Mouse (Mus musculus): Measurements from ENCODE around the gene Cops6. TPM values are rescaled to one million over a fixed set of nuclear protein-coding genes. Genes with fewer than 3 reads are reported as not detected.

Gene Cops6
- polyA plus RNA-seq, 1 experiment from 2014 or later, result 159 TPM

DNA sequence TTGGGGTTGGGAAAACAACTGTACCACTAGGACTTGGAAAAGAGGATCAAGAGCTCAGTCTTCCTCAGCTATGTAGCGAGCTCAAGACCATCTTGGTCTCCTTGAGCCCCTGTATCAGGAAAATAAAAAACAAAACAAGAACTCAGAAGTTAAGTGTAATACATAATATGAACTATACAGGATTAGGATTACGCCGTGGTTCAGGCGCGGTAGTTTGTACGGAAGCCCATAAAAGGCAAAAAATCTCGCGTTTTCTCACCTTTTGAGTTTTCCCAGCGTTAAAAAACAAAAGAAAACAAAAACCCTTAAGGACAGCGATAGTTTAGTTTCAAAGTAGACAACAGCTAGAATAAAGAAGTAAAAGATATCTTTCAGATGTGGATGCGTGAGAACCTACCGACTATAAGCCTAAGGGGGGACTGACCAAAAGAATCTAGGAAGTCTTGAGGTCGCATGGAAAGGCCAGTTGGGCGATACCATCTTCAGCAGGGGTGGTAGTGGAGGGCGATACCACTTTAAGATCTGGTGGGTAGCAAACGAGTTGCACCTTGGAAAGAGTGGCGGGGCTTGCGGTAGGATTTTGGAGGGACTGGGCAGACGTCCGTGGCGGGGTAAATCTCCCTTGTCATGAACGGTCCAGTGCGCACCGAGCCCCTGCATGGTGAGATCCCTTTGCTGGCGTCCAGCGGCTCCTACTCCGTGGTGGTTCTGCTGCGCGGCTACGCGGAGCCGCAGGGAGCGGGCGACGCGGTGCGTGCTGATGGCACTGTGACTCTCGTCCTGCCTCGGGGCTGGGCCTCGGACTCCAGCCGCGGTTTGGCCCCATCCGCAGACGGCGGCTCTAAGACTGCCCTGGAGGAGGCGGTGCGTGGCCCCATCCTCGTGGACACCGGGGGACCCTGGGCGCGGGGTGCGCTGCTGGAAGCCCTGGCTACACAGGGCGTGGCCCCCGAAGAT lies 33.2 kb downstream of the Cops6 start, which contains the start of gene Mblac1:
Gene Mblac1, plus strand, starts transcription at position 544 of the 957 bp plus-strand sequence.
- no peaks in the 10 kb centered on the region for H3K9me3 ChIP-seq (replicated peaks)
- H3K36me3 ChIP-seq (replicated peaks), result peaks cover 11% of the 10 kb centered on the region; the same call in 1 of the 2 replicates
- H3K4me3 ChIP-seq (replicated peaks), result peak within 1 kb of the TSS; percentile 81
- 5% methylated on average over 54 of the region's 54 CpGs for WGBS (ENCODE audit: insufficient replicate concordance)
- peak within 1 kb of the TSS; percentile 84 for H3K9ac ChIP-seq
- peak within 1 kb of the TSS; percentile 82 for H3K27ac ChIP-seq (replicated peaks)
- H3K4me1 ChIP-seq (replicated peaks), result peaks cover 23% of the 10 kb centered on the region
- ATAC-seq (ENCODE audit: insufficient read depth), result peak; percentile 82
- H3K4me2 ChIP-seq, result peak within 1 kb of the TSS; percentile 100
- H3K27me3 ChIP-seq, result no peaks in the 10 kb centered on the region

- H3K9ac ChIP-seq, result peak overlapping the region; percentile 84
These were observed 34.0 kb downstream of the Cops6 start for GRCm38 (mm10) chr5:138194755-138195345.

DNA sequence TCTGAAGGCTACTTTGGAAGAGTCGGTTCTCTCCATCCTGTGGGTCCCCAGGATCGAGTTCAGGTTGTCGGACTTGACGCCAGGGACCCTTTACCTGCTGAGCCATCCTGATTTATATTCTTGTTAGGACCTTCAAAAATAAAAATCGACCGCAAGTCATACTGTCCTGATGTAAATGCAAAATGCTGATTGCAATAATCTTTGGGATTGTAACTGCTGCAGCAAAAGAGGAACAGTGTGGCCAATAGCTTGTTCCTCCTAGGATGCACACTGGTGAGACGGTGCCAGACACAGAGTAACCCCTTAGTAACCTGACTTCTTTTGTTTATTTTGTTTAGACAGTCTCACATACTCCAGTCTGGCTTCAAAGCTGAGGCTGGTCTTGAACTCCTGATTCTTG lies 34.6 kb downstream of the Cops6 start:
- WGBS (ENCODE audit: insufficient replicate concordance), result 48% methylated on average over 7 of the region's 7 CpGs
- Histone ChIP-seq H3K4me3 (replicated peaks) (peak overlapping the region; percentile 81; the same call in 1 of the 2 replicates), H3K27me3 (no peaks in the 10 kb centered on the region), H3K9me3 (replicated peaks) (no peaks in the 10 kb centered on the region), H3K4me1 (replicated peaks) (peaks cover 23% of the 10 kb centered on the region), H3K4me2 (peak overlapping the region; percentile 100), H3K27ac (replicated peaks) (0 out of 2 replicates have a peak overlapping the region, but pooled peaks have one; percentile 82), H3K36me3 (replicated peaks) (peaks cover 7% of the 10 kb centered on the region; the same call in 1 of the 2 replicates), H3K9ac (peak overlapping the region; percentile 84; the same call in 1 of the 2 replicates)
- ATAC-seq (ENCODE audit: insufficient read depth), result no peak

More at GRCm38 (mm10) chr5:138194755-138195345, 34.0 kb downstream of the Cops6 start:
- peak overlapping the region; percentile 81 for H3K4me3 ChIP-seq (replicated peaks)
- no peaks in the 10 kb centered on the region for H3K27me3 ChIP-seq
- H3K4me1 ChIP-seq (replicated peaks), result peaks cover 23% of the 10 kb centered on the region
- H3K4me2 ChIP-seq, result peak overlapping the region; percentile 100
- peaks cover 11% of the 10 kb centered on the region; the same call in 1 of the 2 replicates for H3K36me3 ChIP-seq (replicated peaks)
- peak overlapping the region; percentile 82 for H3K27ac ChIP-seq (replicated peaks)
- WGBS (ENCODE audit: insufficient replicate concordance), result 3% methylated on average over 29 of the region's 29 CpGs
- no peaks in the 10 kb centered on the region for H3K9me3 ChIP-seq (replicated peaks)
- peak; percentile 37 for ATAC-seq (ENCODE audit: insufficient read depth)

- H3K9ac ChIP-seq, result no peak overlapping the region
- no peaks in the 10 kb centered on the region for H3K36me3 ChIP-seq (replicated peaks)
- H3K4me3 ChIP-seq (replicated peaks), result no peak overlapping the region
- no peak overlapping the region for H3K27ac ChIP-seq (replicated peaks)
- H3K27me3 ChIP-seq, result no peaks in the 10 kb centered on the region
- no peak overlapping the region for H3K4me2 ChIP-seq
- ATAC-seq (ENCODE audit: insufficient read depth), result no peak
- H3K9me3 ChIP-seq (replicated peaks), result no peaks in the 10 kb centered on the region
- 5% methylated on average over 1 of the region's 1 CpGs for WGBS (ENCODE audit: insufficient replicate concordance)
- H3K4me1 ChIP-seq (replicated peaks), result peaks cover 13% of the 10 kb centered on the region
These were observed 38.7 kb downstream of the Cops6 start for GRCm38 (mm10) chr5:138199576-138199975.

DNA sequence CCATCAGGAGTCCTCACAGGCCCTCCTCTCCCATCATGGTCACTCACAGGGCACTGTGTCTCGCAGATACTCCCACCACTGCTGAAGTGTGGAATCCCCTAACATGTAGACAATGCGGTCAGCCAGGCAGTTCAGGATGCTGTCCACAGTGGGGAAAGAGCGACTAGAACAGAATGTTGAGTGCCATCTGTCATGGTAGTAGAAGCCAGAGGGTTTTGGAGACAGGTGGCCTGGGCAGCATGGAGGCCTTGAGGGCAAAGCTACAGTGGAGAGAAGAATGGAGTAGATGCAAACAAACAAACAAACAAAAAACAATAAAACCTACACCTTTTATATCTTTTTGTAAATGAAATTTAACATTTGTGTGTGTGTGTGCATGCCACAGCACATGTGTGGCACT lies 41.2 kb downstream of the Cops6 start:
- Histone ChIP-seq H3K9ac (no peak overlapping the region), H3K27me3 (no peaks in the 10 kb centered on the region), H3K36me3 (replicated peaks) (no peaks in the 10 kb centered on the region), H3K4me3 (replicated peaks) (no peak overlapping the region), H3K9me3 (replicated peaks) (0 out of 2 replicates have a peak, but pooled peaks cover 3% of the 10 kb centered on the region), H3K27ac (replicated peaks) (no peak overlapping the region), H3K4me2 (no peak overlapping the region), H3K4me1 (replicated peaks) (no peaks in the 10 kb centered on the region)
- WGBS (ENCODE audit: insufficient replicate concordance), result 61% methylated on average over 3 of the region's 3 CpGs
- no peak for ATAC-seq (ENCODE audit: insufficient read depth)

- 0 out of 2 replicates have a peak, but pooled peaks cover 3% of the 10 kb centered on the region for H3K9me3 ChIP-seq (replicated peaks)
- H3K27ac ChIP-seq (replicated peaks), result no peak overlapping the region
- no peaks in the 10 kb centered on the region for H3K36me3 ChIP-seq (replicated peaks)
- no peak overlapping the region for H3K4me3 ChIP-seq (replicated peaks)
- no peak overlapping the region for H3K9ac ChIP-seq
- H3K4me2 ChIP-seq, result no peak overlapping the region
- H3K27me3 ChIP-seq, result no peaks in the 10 kb centered on the region
- ATAC-seq (ENCODE audit: insufficient read depth), result no peak
- WGBS (ENCODE audit: insufficient replicate concordance), result 66% methylated on average over 1 of the region's 1 CpGs
- no peaks in the 10 kb centered on the region for H3K4me1 ChIP-seq (replicated peaks)
These were observed 46.4 kb downstream of the Cops6 start for GRCm38 (mm10) chr5:138207253-138207652.

GRCm38 (mm10) chr5:138207873-138208272 lies 47.0 kb downstream of the Cops6 start:
- Histone ChIP-seq H3K27ac (replicated peaks) (no peak overlapping the region), H3K4me2 (no peak overlapping the region), H3K27me3 (no peaks in the 10 kb centered on the region), H3K9me3 (replicated peaks) (0 out of 2 replicates have a peak, but pooled peaks cover 3% of the 10 kb centered on the region), H3K4me1 (replicated peaks) (no peaks in the 10 kb centered on the region), H3K9ac (no peak overlapping the region), H3K4me3 (replicated peaks) (no peak overlapping the region), H3K36me3 (replicated peaks) (no peaks in the 10 kb centered on the region)
- 54% methylated on average over 4 of the region's 4 CpGs for WGBS (ENCODE audit: insufficient replicate concordance)
- ATAC-seq (ENCODE audit: insufficient read depth), result no peak

MicroRNA genes within 50 kb of the gene (microRNA counts, 519-probe panel; counts per million panel counts)
- microRNA mmu-miR-106b (4,377 counts per million, percentile 87 among the panel's probes with 10 or more counts), microRNA mmu-miR-25 (5,255 counts per million, percentile 97 among the panel's probes with 10 or more counts), microRNA mmu-miR-93 (4,427 counts per million, percentile 88 among the panel's probes with 10 or more counts)

Small RNA genes within 50 kb of the gene (microRNA-seq; reads per million reads assigned to microRNA genes)
- gene Mir106b (10,611 reads per million, percentile 93 among the genes with 10 or more reads in this experiment), gene Mir25 (1,084 reads per million, percentile 77 among the genes with 10 or more reads in this experiment), gene Mir93 (21,340 reads per million, percentile 97 among the genes with 10 or more reads in this experiment)

Other genes with a start within 250 kb of the Cops6 start
- 5.0 and 5.2 TPM in 2 replicates for gene Cyp3a13, start 239.5 kb upstream of the Cops6 start, polyA plus RNA-seq (2015; fragmentation: Nextera tagmentation; extraction: Ambion mirVana)
- gene Gjc3, start 198.0 kb upstream of the Cops6 start, polyA plus RNA-seq (2015; fragmentation: Nextera tagmentation; extraction: Ambion mirVana), result not detected in 2 replicates
- 14.4 and 31.0 TPM in 2 replicates for gene Azgp1, start 179.6 kb upstream of the Cops6 start, polyA plus RNA-seq (2015; fragmentation: Nextera tagmentation; extraction: Ambion mirVana)
- gene Smok3a, start 139.8 kb upstream of the Cops6 start, polyA plus RNA-seq (2015; fragmentation: Nextera tagmentation; extraction: Ambion mirVana), result not detected in 2 replicates
- not detected in 2 replicates for gene Smok3b, start 139.6 kb upstream of the Cops6 start, polyA plus RNA-seq (2015; fragmentation: Nextera tagmentation; extraction: Ambion mirVana)
- not detected in 2 replicates for gene Smok3c, start 107.9 kb upstream of the Cops6 start, polyA plus RNA-seq (2015; fragmentation: Nextera tagmentation; extraction: Ambion mirVana)
- gene Zkscan1, start 76.0 kb upstream of the Cops6 start, polyA plus RNA-seq (2015; fragmentation: Nextera tagmentation; extraction: Ambion mirVana), result 3.7 and 3.8 TPM in 2 replicates
- gene Zscan21, start 44.2 kb upstream of the Cops6 start, polyA plus RNA-seq (2015; fragmentation: Nextera tagmentation; extraction: Ambion mirVana), result 14.6 and 16.8 TPM in 2 replicates
- 4.2 and 5.1 TPM in 2 replicates for gene Zfp113, start 5.3 kb upstream of the Cops6 start, polyA plus RNA-seq (2015; fragmentation: Nextera tagmentation; extraction: Ambion mirVana)
- 5.3 and 6.0 TPM in 2 replicates for gene Ap4m1, start 10.9 kb downstream of the Cops6 start, polyA plus RNA-seq (2015; fragmentation: Nextera tagmentation; extraction: Ambion mirVana)
- 174 and 176 TPM in 2 replicates for gene Mcm7, start 11.4 kb downstream of the Cops6 start, polyA plus RNA-seq (2015; fragmentation: Nextera tagmentation; extraction: Ambion mirVana)
- 36.8 and 37.9 TPM in 2 replicates for gene Taf6, start 26.4 kb downstream of the Cops6 start, polyA plus RNA-seq (2015; fragmentation: Nextera tagmentation; extraction: Ambion mirVana)
- 12.7 and 13.4 TPM in 2 replicates for gene Cnpy4, start 26.4 kb downstream of the Cops6 start, polyA plus RNA-seq (2015; fragmentation: Nextera tagmentation; extraction: Ambion mirVana)
- 2.9 and 3.0 TPM in 2 replicates for gene Mblac1, start 33.2 kb downstream of the Cops6 start, polyA plus RNA-seq (2015; fragmentation: Nextera tagmentation; extraction: Ambion mirVana)
- 0.08 TPM in 2 replicates for gene Nxpe5, start 64.8 kb downstream of the Cops6 start, polyA plus RNA-seq (2015; fragmentation: Nextera tagmentation; extraction: Ambion mirVana)
- 35.3 and 36.0 TPM in 2 replicates for gene Lamtor4, start 94.4 kb downstream of the Cops6 start, polyA plus RNA-seq (2015; fragmentation: Nextera tagmentation; extraction: Ambion mirVana)
- 2.5 and 3.6 TPM in 2 replicates for gene BC037034, start 103.0 kb downstream of the Cops6 start, polyA plus RNA-seq (2015; fragmentation: Nextera tagmentation; extraction: Ambion mirVana)
- gene Gal3st4, start 111.8 kb downstream of the Cops6 start, polyA plus RNA-seq (2015; fragmentation: Nextera tagmentation; extraction: Ambion mirVana), result 0.07 and 0.26 TPM in 2 replicates
- gene Gm43720, start 118.9 kb downstream of the Cops6 start, polyA plus RNA-seq (2015; fragmentation: Nextera tagmentation; extraction: Ambion mirVana), result not detected in 2 replicates
- gene Gpc2, start 118.9 kb downstream of the Cops6 start, polyA plus RNA-seq (2015; fragmentation: Nextera tagmentation; extraction: Ambion mirVana), result 0.45 and 0.62 TPM in 2 replicates
- 1.3 and 1.8 TPM in 2 replicates for gene Stag3, start 119.2 kb downstream of the Cops6 start, polyA plus RNA-seq (2015; fragmentation: Nextera tagmentation; extraction: Ambion mirVana)
- gene Pvrig, start 180.9 kb downstream of the Cops6 start, polyA plus RNA-seq (2015; fragmentation: Nextera tagmentation; extraction: Ambion mirVana), result 0.53 and 0.78 TPM in 2 replicates

Data from liver, embryonic 15.5 days (tissue).